Mouse (Mus musculus) liver, postnatal 0 days (tissue): Measurements from ENCODE around the gene Fat3.

ENCODE experiments used
- CTCF ChIP-seq: sonication (generic); IDR thresholded peaks from 2 replicates; pipeline ENCODE4 v1.5.1; 2016; ENCODE audit warnings: antibody characterized with exemption, low read depth
- EP300 ChIP-seq: IDR thresholded peaks from 2 replicates; pipeline ENCODE4 v1.6.1; 2016; ENCODE audit warnings: antibody characterized with exemption, low read depth, mild to moderate bottlenecking

DNA sequence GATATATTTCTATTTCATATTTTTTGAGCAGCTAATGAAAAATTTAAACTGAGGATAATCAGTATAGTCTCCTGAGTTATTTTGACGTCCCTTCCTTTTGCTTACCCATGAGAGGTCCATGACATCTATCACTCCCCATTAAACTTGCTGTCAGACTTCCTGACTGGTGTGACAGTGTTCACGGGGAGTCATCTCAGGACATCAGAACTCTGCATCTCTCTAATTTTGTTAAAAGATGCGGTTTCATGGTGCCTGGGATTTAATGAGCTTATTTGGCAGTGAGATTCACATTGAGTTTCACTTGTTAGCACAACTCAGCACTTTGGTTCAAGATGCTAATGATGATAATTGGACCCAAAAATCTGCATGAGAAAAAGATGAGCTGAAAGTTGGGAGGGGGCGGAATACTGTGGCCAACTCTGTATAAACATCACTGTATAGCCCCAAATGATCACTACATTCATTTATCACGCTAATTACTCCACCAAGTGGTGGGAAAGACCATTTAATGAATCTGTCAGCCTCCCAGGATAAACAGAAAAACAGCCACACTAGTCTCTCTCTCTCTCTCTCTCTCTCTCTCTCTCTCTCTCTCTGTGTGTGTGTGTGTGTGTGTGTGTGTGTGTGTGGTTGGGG is 545.8 kb downstream of the Fat3 start:
- no peak for TF ChIP-seq CTCF
- no peak for TF ChIP-seq EP300
